Mouse (Mus musculus): Measurements from ENCODE around the gene Zfp990.
A peak's percentile ranks its signal among the peaks of the same experiment; 100 is the strongest.
"Not testable (repeated sequence)": the region's sequence is repeated elsewhere in the genome, so short reads cannot be mapped to it uniquely, and the experiment has no call there.

The Zfp990 gene

GRCm38 (mm10) chr4:145510459-145510858, at the start of gene Zfp990:
Gene Zfp990, plus strand, starts transcription at chr4:145510759.
- DNase-seq (ENCODE audit: low spot score), result not testable (repeated sequence)

DNA sequence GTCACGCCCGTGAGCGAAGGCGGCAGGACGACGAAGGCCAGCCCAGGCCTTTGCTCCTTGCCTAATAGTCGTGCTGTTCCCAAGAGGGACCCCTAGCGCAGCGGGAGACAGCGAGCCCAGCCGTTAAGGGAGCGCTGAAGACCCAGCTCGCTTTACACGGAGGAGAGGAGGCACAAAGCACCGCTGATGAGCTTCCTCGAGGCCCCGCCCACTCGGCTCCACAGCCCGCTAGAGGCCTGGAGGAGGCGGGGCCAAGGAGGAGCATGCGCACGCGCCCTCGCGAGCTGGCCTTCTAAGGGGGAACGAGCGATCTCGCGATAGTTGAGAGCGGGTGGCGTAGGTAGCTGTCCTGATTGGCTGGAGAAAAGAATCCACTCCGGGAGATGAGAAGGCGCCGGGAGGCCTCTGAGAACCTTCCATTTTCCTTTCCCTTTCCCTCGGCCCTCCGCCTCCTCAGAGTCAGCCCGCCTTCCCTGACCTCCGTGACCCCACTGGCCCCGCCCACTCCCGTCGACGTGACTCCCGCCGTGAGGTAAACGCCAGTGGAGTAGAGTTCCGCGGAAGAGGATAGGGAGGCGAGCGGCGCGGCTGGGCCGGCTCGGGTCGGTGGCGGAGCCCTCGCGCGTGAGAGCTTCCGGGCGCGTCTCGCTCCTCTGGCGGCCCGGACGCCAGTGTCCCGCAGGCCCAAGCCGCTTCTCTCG, 46.9 kb upstream of the Zfp990 start:
- DNase-seq (ENCODE audit: low spot score), result peak; percentile 77

DNA sequence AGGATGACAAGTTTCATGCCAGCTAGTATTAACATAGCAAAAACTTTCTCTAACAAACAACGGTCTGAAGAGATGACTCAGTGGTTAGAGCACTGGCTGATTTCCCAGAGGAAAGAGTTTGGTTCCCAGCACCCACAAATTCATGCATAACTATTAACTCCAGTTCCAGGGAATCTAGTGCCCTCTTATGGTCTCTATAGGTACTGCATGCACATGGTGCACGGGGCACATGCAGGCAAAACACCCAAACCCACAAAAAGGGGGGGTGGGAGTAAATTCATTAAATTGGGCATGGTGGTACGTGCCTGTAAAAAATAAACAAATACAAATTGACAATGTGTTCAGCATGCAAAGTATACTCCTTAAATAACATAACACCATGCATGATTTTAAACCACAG, 32.4 kb upstream of the Zfp990 start:
- DNase-seq (ENCODE audit: low spot score), result no peak

DNA sequence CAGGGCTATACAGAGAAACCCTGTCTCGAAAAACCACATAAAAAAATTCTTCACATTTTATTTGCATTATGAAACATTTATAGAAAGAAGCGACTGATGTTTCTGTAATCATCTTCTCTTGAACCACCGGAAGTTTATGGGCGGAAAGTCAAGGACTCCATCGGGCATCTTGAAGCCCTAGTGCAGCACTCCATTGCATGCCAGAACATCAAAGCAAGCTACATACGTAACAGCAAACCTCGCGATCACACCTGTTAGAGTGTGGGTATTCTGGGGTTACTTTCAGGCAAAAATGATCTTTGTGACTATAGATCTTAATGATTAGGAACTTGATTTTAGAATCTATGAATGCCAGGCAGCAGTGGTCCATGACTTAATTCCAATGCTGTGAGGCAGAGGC, 29.9 kb upstream of the Zfp990 start:
- DNase-seq (ENCODE audit: low spot score), result not testable (repeated sequence)

- DNase-seq (ENCODE audit: low spot score), result no peak
Observed at GRCm38 (mm10) chr4:145489396-145489795, 21.2 kb upstream of the Zfp990 start.

GRCm38 (mm10) chr4:145492132-145492531, 18.4 kb upstream of the Zfp990 start:
- DNase-seq (ENCODE audit: low spot score), result no peak

DNA sequence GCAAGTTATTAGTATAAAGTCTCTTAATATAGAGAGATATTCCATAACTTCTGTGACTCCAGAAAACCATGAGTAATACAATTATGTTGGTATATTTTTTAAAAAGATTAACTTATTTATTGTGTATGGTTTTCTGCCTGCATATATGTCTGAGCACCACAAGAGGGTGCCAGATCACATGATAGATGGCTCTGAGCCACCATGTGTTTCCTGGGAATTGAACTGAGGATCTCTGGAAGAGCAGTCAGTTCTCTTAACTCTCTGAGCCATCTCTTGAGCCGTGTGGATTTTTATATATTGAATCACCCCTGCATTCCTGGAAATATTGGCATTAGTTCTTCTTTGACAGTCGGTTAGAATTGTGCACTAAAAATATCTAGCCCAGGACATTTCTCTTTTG, 17.2 kb upstream of the Zfp990 start:
- DNase-seq (ENCODE audit: low spot score), result peak; percentile 6

- DNase-seq (ENCODE audit: low spot score), result not testable (repeated sequence)
Observed at GRCm38 (mm10) chr4:145514637-145515036, 4.1 kb downstream of the Zfp990 start.

DNA sequence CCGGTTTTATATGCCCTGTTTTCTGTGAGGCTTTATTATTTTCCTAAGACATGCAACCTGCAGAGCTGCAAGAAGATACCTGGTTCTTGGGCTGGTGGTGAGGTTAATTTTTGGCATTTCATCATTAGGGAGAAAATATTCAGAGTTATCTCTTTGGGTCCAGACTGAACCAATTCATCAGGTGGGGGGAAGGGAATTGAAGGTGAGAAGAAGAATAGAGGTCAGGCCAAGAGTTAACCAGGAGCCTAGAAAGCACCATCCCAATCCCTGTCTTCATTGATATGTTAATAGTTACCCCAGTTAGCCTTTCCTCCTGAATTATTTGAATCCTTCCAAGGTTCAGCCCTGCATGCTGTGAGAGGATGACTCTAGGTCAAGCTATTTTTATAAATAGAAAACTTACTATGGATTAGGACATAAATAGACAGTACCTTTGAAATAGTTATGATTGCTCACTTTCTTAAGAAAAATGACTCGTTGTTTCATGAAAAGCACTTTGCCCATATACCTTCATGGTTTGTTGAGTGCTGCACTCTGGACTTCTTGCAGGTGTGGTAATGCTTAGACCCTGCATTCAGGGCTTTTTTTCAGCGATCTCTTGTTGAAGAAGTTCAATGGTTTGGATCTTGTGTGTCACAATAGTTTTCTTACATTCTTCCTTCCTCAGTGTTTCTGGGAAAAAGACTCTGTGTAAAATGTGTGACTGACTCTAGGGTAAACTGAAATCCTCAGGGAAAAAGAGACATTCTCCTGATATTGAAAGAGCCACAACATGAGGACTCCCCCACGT, 5.4 kb downstream of the Zfp990 start:
- not testable (repeated sequence) for DNase-seq (ENCODE audit: low spot score)

- not testable (repeated sequence) for DNase-seq (ENCODE audit: low spot score)
Observed at GRCm38 (mm10) chr4:145517391-145517790, 6.8 kb downstream of the Zfp990 start.

DNA sequence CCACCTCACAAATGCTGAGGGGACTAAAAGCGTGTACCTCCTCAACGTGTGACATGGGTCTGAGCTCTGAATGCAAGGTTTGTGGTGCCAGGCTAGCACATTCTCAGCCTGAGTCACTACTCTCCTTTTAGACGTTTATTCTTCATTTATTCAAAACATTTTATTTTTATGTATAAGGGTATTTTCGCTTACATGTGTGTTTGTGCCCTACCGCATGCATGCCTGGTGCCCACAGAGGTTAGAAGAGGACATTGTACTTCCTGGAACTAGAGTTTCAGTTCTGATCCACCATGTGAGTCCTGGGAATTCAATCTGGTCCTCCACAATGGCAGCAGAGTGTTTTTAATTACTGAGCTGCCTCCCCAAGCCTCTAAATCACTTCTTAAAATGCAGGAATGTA, 33.3 kb downstream of the Zfp990 start:
- not testable (repeated sequence) for DNase-seq (ENCODE audit: low spot score)

GRCm38 (mm10) chr4:145545106-145545505, 34.5 kb downstream of the Zfp990 start:
- DNase-seq (ENCODE audit: low spot score), result not testable (repeated sequence)

DNA sequence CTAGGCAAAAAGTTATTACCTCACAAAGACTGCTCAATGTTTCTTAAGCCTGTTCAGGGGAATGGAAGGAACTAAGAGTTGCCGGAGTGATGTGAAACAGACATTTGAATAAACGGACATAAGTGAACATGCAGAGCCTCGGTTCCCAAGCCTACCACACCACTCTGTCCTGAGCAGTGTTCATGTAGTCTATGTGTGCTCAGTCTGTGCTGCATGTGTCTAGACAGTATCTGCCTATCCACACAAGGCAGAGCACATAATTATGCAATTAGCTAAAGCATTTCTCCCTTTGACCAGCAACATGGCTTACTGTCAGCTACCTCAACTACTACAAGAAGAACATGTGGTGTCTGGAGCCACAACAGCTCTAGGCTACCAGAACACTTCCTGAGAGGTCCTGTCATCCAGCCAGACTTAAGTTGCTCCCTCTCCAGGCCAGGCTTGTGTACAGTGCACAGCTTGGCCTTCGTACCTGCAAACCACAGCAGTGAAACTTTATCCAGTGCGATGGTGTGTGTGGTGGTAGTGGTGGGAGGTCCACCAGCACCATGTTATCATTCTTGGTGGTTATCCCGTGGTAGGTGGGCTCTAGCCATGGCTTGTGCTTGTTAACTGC, 35.3 kb downstream of the Zfp990 start:
- DNase-seq (ENCODE audit: low spot score), result not testable (repeated sequence)

DNA sequence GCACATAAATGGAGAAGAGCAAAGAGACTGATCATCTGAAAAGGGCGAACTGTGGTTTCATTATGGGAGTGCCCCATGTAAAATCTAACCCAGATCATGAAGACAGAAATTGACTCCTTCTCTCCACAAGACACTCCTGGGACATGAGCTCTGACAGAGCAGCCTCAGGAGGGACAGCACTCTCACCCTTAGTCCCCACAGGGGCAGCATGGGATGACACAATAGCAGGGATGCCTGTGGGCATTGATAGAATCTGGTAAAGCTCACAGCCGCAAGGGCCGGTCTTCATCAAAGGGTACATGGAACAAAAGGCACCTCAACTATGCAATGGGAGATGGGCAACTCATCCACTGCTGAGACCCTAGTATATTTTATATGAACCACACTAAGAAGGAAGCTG, 35.9 kb downstream of the Zfp990 start:
- DNase-seq (ENCODE audit: low spot score), result not testable (repeated sequence)

DNA sequence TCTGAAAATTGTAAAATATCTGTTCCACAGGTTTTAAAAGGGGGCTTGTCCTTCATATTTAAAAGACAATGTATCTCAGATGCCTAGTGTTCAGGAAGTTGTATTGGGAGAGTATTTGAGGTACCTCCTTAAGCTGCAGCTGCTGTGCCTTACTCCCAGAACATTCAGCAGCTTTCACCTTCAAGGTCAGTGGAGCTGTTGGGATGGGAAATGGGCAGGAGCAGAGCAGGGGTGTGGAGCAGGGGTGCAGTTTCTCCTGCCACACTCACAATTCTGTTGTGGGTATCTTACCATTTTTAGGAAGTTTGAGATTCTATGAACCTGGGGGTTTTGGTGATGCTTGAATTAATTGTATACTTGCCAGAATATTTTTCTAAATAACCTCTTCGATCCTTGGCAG, 46.1 kb downstream of the Zfp990 start:
- DNase-seq (ENCODE audit: low spot score), result no peak

- DNase-seq (ENCODE audit: low spot score), result no peak
Observed at GRCm38 (mm10) chr4:145559505-145560099, 49.0 kb downstream of the Zfp990 start.

DNA sequence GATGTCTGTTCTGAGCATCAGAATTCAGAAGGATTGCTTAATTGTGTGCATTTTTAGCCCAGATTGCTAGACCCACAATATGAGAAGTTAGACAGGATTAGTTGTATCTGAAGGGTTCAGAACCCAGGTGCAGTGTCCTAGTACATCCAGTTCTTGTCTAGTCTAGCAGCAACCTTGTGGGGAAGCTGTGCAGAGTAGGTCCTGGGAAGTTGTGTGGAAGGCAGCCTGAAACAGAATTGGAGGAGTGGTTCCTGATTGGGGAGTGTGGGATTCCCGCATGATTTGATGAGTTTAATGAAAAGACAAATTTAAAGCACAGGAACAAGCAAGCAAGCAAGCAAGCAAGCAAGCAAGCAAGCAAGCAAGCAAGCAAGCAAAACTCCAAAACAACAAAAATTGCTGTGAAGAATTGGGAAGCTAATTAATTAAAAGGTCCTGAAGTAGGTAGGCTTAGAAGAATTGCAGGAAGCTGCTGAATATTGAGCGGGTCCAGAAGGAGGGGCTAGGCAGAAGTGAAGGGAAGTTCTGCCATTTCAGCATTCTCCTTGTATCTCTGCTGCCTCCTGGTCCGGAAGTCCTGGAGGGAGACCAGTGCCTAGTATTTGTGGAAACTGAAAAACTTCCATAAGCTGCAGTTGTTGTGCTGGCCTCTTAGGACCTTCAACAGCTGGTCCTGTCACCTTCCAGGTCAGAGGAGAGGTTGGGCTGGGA, 53.7 kb downstream of the Zfp990 start:
- DNase-seq (ENCODE audit: low spot score), result no peak

GRCm38 (mm10) chr4:145570461-145570860, 59.9 kb downstream of the Zfp990 start:
- not testable (repeated sequence) for DNase-seq (ENCODE audit: low spot score)

GRCm38 (mm10) chr4:145576623-145577022, 66.1 kb downstream of the Zfp990 start:
- DNase-seq (ENCODE audit: low spot score), result not testable (repeated sequence)

- not testable (repeated sequence) for DNase-seq (ENCODE audit: low spot score)
Observed at GRCm38 (mm10) chr4:145580333-145580732, 69.8 kb downstream of the Zfp990 start.

GRCm38 (mm10) chr4:145585078-145585477, 74.5 kb downstream of the Zfp990 start, which contains the start of gene Gm13212:
Gene Gm13212, plus strand, starts transcription at chr4:145585166.
- DNase-seq (ENCODE audit: low spot score), result peak; percentile 48

- not testable (repeated sequence) for DNase-seq (ENCODE audit: low spot score)
Observed at GRCm38 (mm10) chr4:145586046-145586445, 75.5 kb downstream of the Zfp990 start.
